Mouse (Mus musculus) myocyte (in vitro differentiated cells): Measurements from ENCODE around the gene Adamts6.

Source experiments
- MAX ChIP-seq: IDR thresholded peaks from one replicate; pipeline ENCODE4 v1.6.1; 2011; ENCODE audit warnings: low read depth, mild to moderate bottlenecking, control low read depth
- MYOG ChIP-seq, 3 experiments: IDR thresholded peaks; one replicate each; pipeline ENCODE4 v1.6.1; 2011; ENCODE audit warnings: control low read depth in 2 of 3, low read depth in 2 of 3, mild to moderate bottlenecking in 2 of 3; ENCODE audit not compliant: insufficient read length in 2 of 3, control insufficient read depth in 1 of 3, insufficient read depth in 1 of 3
- POLR2A ChIP-seq: IDR thresholded peaks from one replicate; pipeline ENCODE4 v1.6.1; 2011; ENCODE audit warnings: low read depth, mild to moderate bottlenecking, control low read depth, moderate library complexity; ENCODE audit not compliant: insufficient read length
- POLR2AphosphoS2 ChIP-seq: IDR thresholded peaks from one replicate; pipeline ENCODE4 v1.6.1; 2011; ENCODE audit warnings: low read depth, control low read depth; ENCODE audit not compliant: insufficient read length
- USF1 ChIP-seq: IDR thresholded peaks from one replicate; pipeline ENCODE4 v1.6.1; 2011; ENCODE audit warnings: low read depth, mild to moderate bottlenecking, control low read depth, moderate library complexity

DNA sequence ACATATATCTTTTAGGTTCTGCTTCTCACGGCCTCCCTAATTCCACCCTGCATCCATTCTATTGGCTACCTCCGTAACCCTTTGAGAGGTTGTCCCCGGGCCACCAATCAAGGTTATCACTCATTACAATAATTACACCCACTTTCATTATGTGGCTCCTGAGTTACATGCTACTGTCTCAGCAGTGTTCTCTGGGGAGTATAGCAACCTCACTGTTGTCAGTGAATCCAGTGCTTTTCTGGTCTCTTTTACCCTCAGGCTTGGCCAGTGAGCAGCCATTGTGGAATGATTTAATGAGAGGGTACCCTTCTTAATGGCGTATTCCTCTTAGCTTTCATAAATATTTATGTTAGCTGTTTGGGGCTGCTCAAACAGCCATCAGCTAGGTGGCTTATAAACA lies 238.0 kb downstream of the Adamts6 start:
- no peak for TF ChIP-seq MYOG (IDR thresholded peaks at IDR 0.05; ENCODE audit: control insufficient read depth in 1 of 3, insufficient read depth in 1 of 3, insufficient read length in 2 of 3, low read depth in 2 of 3)
- TF ChIP-seq POLR2A = no peak
- TF ChIP-seq POLR2AphosphoS2 = no peak
- no peak for TF ChIP-seq MAX
- no peak for TF ChIP-seq USF1
